Mouse (Mus musculus): Measurements from ENCODE around the gene Prrc2a. TPM values are rescaled to one million over a fixed set of nuclear protein-coding genes. Genes with fewer than 3 reads are reported as not detected.
A peak's percentile ranks its signal among the peaks of the same experiment; 100 is the strongest.

The Prrc2a gene
- polyA plus RNA-seq, 1 experiment from 2014 or later: 151 TPM

DNA sequence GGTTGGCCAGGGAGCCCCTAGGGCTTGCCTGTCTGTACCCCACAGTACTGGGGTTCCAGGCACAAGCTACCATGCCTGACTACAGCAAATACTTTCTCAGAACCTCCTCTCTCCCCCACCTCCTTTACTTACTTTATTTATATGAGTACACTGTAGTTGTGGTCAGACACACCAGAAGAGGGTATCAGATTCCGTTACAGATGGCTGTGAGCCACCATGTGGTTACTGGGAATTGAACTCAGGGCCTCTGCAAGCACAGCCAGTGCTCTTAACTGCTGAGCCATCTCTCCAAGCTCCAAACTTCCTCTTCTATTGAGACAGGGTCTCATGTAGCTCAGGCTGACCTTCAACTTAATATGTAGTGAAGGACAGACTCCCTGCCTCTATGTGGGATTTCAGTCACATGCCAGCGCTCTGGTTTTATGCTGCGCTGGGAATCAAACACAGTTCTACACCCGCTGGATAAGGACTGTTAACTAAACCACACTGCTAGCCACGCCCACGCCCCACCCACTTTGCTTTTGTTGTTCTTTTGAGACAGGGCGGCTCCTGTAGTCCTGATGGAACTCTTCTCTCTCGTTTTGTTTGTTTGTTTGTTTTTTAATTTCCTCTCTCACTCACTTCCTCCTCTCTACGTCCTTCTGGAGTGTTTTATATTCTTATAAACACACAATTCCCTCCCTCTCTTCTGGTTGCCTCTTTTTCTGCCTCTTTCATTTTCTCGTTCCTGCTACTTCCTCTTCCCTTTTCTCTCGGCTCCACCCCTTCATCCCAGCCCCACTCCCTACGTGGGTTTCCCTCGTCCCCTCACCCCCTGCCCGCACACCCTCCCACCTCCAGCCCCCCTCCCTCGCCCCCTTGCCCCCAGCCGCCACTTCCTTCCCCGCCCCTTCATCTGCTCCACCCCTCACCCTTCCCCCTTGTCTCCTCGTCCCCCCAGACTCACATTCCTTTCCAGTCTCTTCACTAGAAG is 21.2 kb upstream of the Prrc2a start:
- Histone ChIP-seq H3K27ac (ENCODE audit: low read length) (peak overlapping the region; percentile 64), H3K9ac (ENCODE audit: low read length) (peak overlapping the region; percentile 50), H3K9me3 (ENCODE audit: control insufficient read depth, low read length) (no peaks in the 10 kb centered on the region), H3K4me2 (ENCODE audit: low read depth, low read length) (peak overlapping the region; percentile 48), H3K27me3 (ENCODE audit: control insufficient read depth, insufficient read depth, low read depth, low read length) (no peaks in the 10 kb centered on the region), H3K4me3 (ENCODE audit: low read length) (peak overlapping the region; percentile 56), H3K4me1 (replicated peaks; ENCODE audit: control insufficient read depth, insufficient read depth, low read length) (peaks cover 7% of the 10 kb centered on the region; the same call in 1 of the 2 replicates), H3K36me3 (ENCODE audit: control insufficient read depth, insufficient read depth, low read length) (no peaks in the 10 kb centered on the region)
- WGBS: 2% methylated on average over 18 of the region's 18 CpGs
- ATAC-seq (ENCODE audit: low read depth): peak; percentile 86

DNA sequence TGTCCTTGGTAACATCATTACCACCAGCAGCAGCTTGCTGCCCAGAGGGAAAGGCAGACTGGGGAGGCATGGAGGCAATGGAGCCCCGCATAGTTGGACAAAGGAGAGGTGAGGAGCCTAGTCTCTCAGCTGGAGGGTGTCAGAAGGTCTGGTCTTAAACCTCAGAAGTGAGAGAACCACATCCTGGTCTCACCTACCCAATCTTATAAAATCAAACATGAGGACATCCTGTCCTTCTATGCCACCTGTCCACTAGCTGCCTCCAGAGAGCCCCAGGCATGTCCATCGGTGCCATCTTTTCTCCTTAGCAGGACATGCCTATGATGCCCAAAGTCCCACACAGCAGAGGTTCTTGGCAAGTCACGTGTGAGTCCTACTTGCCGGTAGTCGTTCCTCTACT is 15.4 kb upstream of the Prrc2a start:
- no peak for ATAC-seq (ENCODE audit: low read depth)
- Histone ChIP-seq H3K4me3 (ENCODE audit: low read length) (no peak overlapping the region), H3K4me1 (replicated peaks; ENCODE audit: control insufficient read depth, insufficient read depth, low read length) (no peaks in the 10 kb centered on the region), H3K36me3 (ENCODE audit: control insufficient read depth, insufficient read depth, low read length) (no peaks in the 10 kb centered on the region), H3K27ac (ENCODE audit: low read length) (no peak overlapping the region), H3K4me2 (ENCODE audit: low read depth, low read length) (no peak overlapping the region), H3K9ac (ENCODE audit: low read length) (no peak overlapping the region), H3K27me3 (ENCODE audit: control insufficient read depth, insufficient read depth, low read depth, low read length) (no peaks in the 10 kb centered on the region), H3K9me3 (ENCODE audit: control insufficient read depth, low read length) (no peaks in the 10 kb centered on the region)
- WGBS: 80% methylated on average over 5 of the region's 5 CpGs

- H3K27me3 ChIP-seq (ENCODE audit: control insufficient read depth, insufficient read depth, low read depth, low read length): no peaks in the 10 kb centered on the region
- no peak overlapping the region for H3K27ac ChIP-seq (ENCODE audit: low read length)
- no peak overlapping the region for H3K4me2 ChIP-seq (ENCODE audit: low read depth, low read length)
- H3K36me3 ChIP-seq (ENCODE audit: control insufficient read depth, insufficient read depth, low read length): no peaks in the 10 kb centered on the region
- peak; percentile 86 for ATAC-seq (ENCODE audit: low read depth)
- WGBS: 8% methylated on average over 5 of the region's 5 CpGs
- H3K4me3 ChIP-seq (ENCODE audit: low read length): no peak overlapping the region
- H3K9ac ChIP-seq (ENCODE audit: low read length): no peak overlapping the region
- no peaks in the 10 kb centered on the region for H3K9me3 ChIP-seq (ENCODE audit: control insufficient read depth, low read length)
- no peaks in the 10 kb centered on the region for H3K4me1 ChIP-seq (replicated peaks; ENCODE audit: control insufficient read depth, insufficient read depth, low read length)
These were observed 13.8 kb upstream of the Prrc2a start for GRCm38 (mm10) chr17:35178528-35178927.

GRCm38 (mm10) chr17:35175968-35176367 is 11.3 kb upstream of the Prrc2a start, which contains the start of gene Aif1:
Gene Aif1 (minus strand): TSS chr17:35176068.
- WGBS: 39% methylated on average over 2 of the region's 2 CpGs
- Histone ChIP-seq H3K27ac (ENCODE audit: low read length) (no peak within 1 kb of the TSS), H3K4me2 (ENCODE audit: low read depth, low read length) (no peak within 1 kb of the TSS), H3K4me1 (replicated peaks; ENCODE audit: control insufficient read depth, insufficient read depth, low read length) (no peaks in the 10 kb centered on the region), H3K36me3 (ENCODE audit: control insufficient read depth, insufficient read depth, low read length) (no peaks in the 10 kb centered on the region), H3K9ac (ENCODE audit: low read length) (no peak within 1 kb of the TSS), H3K9me3 (ENCODE audit: control insufficient read depth, low read length) (no peaks in the 10 kb centered on the region), H3K27me3 (ENCODE audit: control insufficient read depth, insufficient read depth, low read depth, low read length) (no peaks in the 10 kb centered on the region), H3K4me3 (ENCODE audit: low read length) (no peak within 1 kb of the TSS)
- ATAC-seq (ENCODE audit: low read depth): no peak

DNA sequence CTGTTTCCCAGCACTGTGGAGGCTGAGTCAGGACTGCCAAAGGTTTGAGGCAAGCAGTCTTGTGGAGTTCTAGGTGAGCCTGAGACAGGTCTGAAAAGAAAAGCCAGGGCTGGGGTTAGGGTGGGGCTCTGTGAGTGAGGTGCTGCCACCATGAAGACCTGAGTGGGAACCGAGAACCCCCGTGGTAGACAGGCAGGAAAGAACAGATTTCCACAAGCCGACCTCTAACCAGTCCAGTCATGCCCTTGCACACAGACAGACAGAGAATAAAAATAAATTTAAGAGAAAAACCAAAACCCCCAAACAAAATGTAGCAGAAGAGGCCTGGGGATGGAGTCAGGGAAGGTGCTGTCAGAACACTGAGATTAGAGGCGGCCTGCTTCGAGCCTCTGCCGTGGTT is 10.7 kb upstream of the Prrc2a start:
- Histone ChIP-seq H3K9me3 (ENCODE audit: control insufficient read depth, low read length) (no peaks in the 10 kb centered on the region), H3K4me1 (replicated peaks; ENCODE audit: control insufficient read depth, insufficient read depth, low read length) (no peaks in the 10 kb centered on the region), H3K4me3 (ENCODE audit: low read length) (no peak overlapping the region), H3K27me3 (ENCODE audit: control insufficient read depth, insufficient read depth, low read depth, low read length) (no peaks in the 10 kb centered on the region), H3K27ac (ENCODE audit: low read length) (no peak overlapping the region), H3K36me3 (ENCODE audit: control insufficient read depth, insufficient read depth, low read length) (no peaks in the 10 kb centered on the region), H3K9ac (ENCODE audit: low read length) (no peak overlapping the region), H3K4me2 (ENCODE audit: low read depth, low read length) (no peak overlapping the region)
- 66% methylated on average over 6 of the region's 6 CpGs for WGBS
- no peak for ATAC-seq (ENCODE audit: low read depth)

- Histone ChIP-seq H3K9ac (ENCODE audit: low read length) (no peak overlapping the region), H3K4me2 (ENCODE audit: low read depth, low read length) (no peak overlapping the region), H3K9me3 (ENCODE audit: control insufficient read depth, low read length) (no peaks in the 10 kb centered on the region), H3K36me3 (ENCODE audit: control insufficient read depth, insufficient read depth, low read length) (no peaks in the 10 kb centered on the region), H3K27ac (ENCODE audit: low read length) (no peak overlapping the region), H3K27me3 (ENCODE audit: control insufficient read depth, insufficient read depth, low read depth, low read length) (no peaks in the 10 kb centered on the region), H3K4me1 (replicated peaks; ENCODE audit: control insufficient read depth, insufficient read depth, low read length) (no peaks in the 10 kb centered on the region), H3K4me3 (ENCODE audit: low read length) (no peak overlapping the region)
- 53% methylated on average over 8 of the region's 8 CpGs for WGBS
- no peak for ATAC-seq (ENCODE audit: low read depth)
These were observed 9.7 kb upstream of the Prrc2a start for GRCm38 (mm10) chr17:35174201-35174977.

- Histone ChIP-seq H3K27ac (ENCODE audit: low read length) (no peak overlapping the region), H3K4me3 (ENCODE audit: low read length) (no peak overlapping the region)
- 62% methylated on average over 3 of the region's 3 CpGs for WGBS
These were observed 8.6 kb upstream of the Prrc2a start for GRCm38 (mm10) chr17:35173329-35173728.

GRCm38 (mm10) chr17:35172445-35173234 is 7.9 kb upstream of the Prrc2a start:
- no peaks in the 10 kb centered on the region for H3K36me3 ChIP-seq (ENCODE audit: control insufficient read depth, insufficient read depth, low read length)
- H3K9ac ChIP-seq (ENCODE audit: low read length): no peak overlapping the region
- no peak overlapping the region for H3K27ac ChIP-seq (ENCODE audit: low read length)
- ATAC-seq (ENCODE audit: low read depth): no peak
- no peak overlapping the region for H3K4me3 ChIP-seq (ENCODE audit: low read length)
- 55% methylated on average over 11 of the region's 11 CpGs for WGBS
- H3K9me3 ChIP-seq (ENCODE audit: control insufficient read depth, low read length): no peaks in the 10 kb centered on the region
- no peak overlapping the region for H3K4me2 ChIP-seq (ENCODE audit: low read depth, low read length)
- H3K4me1 ChIP-seq (replicated peaks; ENCODE audit: control insufficient read depth, insufficient read depth, low read length): no peaks in the 10 kb centered on the region
- H3K27me3 ChIP-seq (ENCODE audit: control insufficient read depth, insufficient read depth, low read depth, low read length): no peaks in the 10 kb centered on the region

More at GRCm38 (mm10) chr17:35173329-35173728, 8.6 kb upstream of the Prrc2a start:
- H3K36me3 ChIP-seq (ENCODE audit: control insufficient read depth, insufficient read depth, low read length): no peaks in the 10 kb centered on the region
- H3K4me2 ChIP-seq (ENCODE audit: low read depth, low read length): no peak overlapping the region
- no peak for ATAC-seq (ENCODE audit: low read depth)
- H3K4me1 ChIP-seq (replicated peaks; ENCODE audit: control insufficient read depth, insufficient read depth, low read length): no peaks in the 10 kb centered on the region
- no peaks in the 10 kb centered on the region for H3K9me3 ChIP-seq (ENCODE audit: control insufficient read depth, low read length)
- no peaks in the 10 kb centered on the region for H3K27me3 ChIP-seq (ENCODE audit: control insufficient read depth, insufficient read depth, low read depth, low read length)
- no peak overlapping the region for H3K9ac ChIP-seq (ENCODE audit: low read length)

Measured in lung, embryonic 16.5 days (tissue).